Mouse (Mus musculus): ENCODE measurements at regions not wholly inside any gene's neighbourhood (a gene's known extent, or its start where the extent isn't known, plus 50 kb on each side); places are given as distances from the start of the nearest gene placed in this dataset.

DNA sequence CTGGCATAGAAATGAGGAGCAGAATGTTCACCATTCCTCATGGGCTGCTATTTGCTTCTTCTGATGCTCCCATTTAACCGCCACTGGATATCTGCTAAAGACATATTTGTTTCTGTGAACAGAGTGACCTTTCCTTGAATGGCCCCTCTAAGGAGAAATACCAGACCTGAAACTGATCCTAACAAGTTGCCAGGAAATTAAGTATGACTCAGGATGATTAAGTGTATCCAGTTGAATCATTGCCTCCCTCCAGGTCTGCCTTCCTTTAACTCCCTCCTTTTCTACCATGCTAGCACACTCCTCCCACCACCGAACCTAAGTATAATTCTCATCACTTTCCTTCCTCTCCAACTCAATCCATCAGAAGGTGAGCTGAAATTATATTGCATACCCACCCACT lies 194.2 kb upstream of the Dph6 start:
- TF ChIP-seq POLR2A (IDR thresholded peaks at IDR 0.05; ENCODE audit: insufficient read depth, low read depth, low read length) (no peak), CTCF (IDR thresholded peaks at IDR 0.05) (no peak), EP300 (IDR thresholded peaks at IDR 0.05; ENCODE audit: insufficient read depth, low read depth, low read length) (no peak)

Data from heart, adult 2 months (tissue).